Mouse (Mus musculus) myocyte (in vitro differentiated cells): ENCODE data around the gene Slc25a27. TPM values are rescaled to one million over a fixed set of nuclear protein-coding genes. Genes with fewer than 3 reads are reported as not detected.

ENCODE experiments used
- H3K27me3 ChIP-seq: one replicate; pipeline ENCODE4 v1.6.1; 2011; ENCODE audit not compliant: control insufficient read depth, insufficient read depth, insufficient read length
- H3K36me3 ChIP-seq: one replicate; pipeline ENCODE4 v1.6.1; 2011; ENCODE audit not compliant: control insufficient read depth, insufficient read depth
- H3K4me2 ChIP-seq: one replicate; pipeline ENCODE4 v1.6.1; 2011; ENCODE audit warnings: low read depth, control low read depth
- H3K4me3 ChIP-seq: one replicate; pipeline ENCODE4 v1.5.1; 2011; ENCODE audit warnings: mild to moderate bottlenecking, control low read depth, moderate library complexity
- H3K79me2 ChIP-seq: one replicate; pipeline ENCODE4 v1.6.1; 2011; ENCODE audit not compliant: control insufficient read depth, insufficient read depth
- H3ac ChIP-seq: one replicate; pipeline ENCODE4 v1.6.1; 2011; ENCODE audit not compliant: control insufficient read depth, insufficient read length
- CEBPB ChIP-seq: IDR thresholded peaks from 2 replicates; pipeline ENCODE4 v1.6.1; 2011; ENCODE audit warnings: mild to moderate bottlenecking, moderate library complexity; ENCODE audit not compliant: poor library complexity, insufficient read depth, severe bottlenecking
- E2F4 ChIP-seq: IDR thresholded peaks from one replicate; pipeline ENCODE4 v1.6.1; 2011; ENCODE audit warnings: mild to moderate bottlenecking, control low read depth, moderate library complexity; ENCODE audit not compliant: insufficient read depth
- MAX ChIP-seq: IDR thresholded peaks from one replicate; pipeline ENCODE4 v1.6.1; 2011; ENCODE audit warnings: low read depth, mild to moderate bottlenecking, control low read depth
- MYOD1 ChIP-seq, 3 experiments: IDR thresholded peaks; one replicate each; pipeline ENCODE4 v1.6.1; 2011; ENCODE audit warnings: control low read depth in 2 of 3, low read depth in 2 of 3, mild to moderate bottlenecking in 2 of 3, moderate library complexity in 1 of 3; ENCODE audit not compliant: insufficient read length in 2 of 3, control insufficient read depth in 1 of 3
- MYOG ChIP-seq, 3 experiments: IDR thresholded peaks; one replicate each; pipeline ENCODE4 v1.6.1; 2011; ENCODE audit warnings: control low read depth in 2 of 3, low read depth in 2 of 3, mild to moderate bottlenecking in 2 of 3; ENCODE audit not compliant: insufficient read length in 2 of 3, control insufficient read depth in 1 of 3, insufficient read depth in 1 of 3
- POLR2A ChIP-seq: IDR thresholded peaks from one replicate; pipeline ENCODE4 v1.6.1; 2011; ENCODE audit warnings: low read depth, mild to moderate bottlenecking, control low read depth, moderate library complexity; ENCODE audit not compliant: insufficient read length
- POLR2AphosphoS2 ChIP-seq: IDR thresholded peaks from one replicate; pipeline ENCODE4 v1.6.1; 2011; ENCODE audit warnings: low read depth, control low read depth; ENCODE audit not compliant: insufficient read length
- REST ChIP-seq: IDR thresholded peaks from one replicate; pipeline ENCODE4 v1.6.1; 2011; ENCODE audit warnings: mild to moderate bottlenecking, control low read depth, moderate library complexity; ENCODE audit not compliant: insufficient read depth, insufficient read length
- SRF ChIP-seq: IDR thresholded peaks from one replicate; pipeline ENCODE4 v1.6.1; 2011; ENCODE audit warnings: low read depth; ENCODE audit not compliant: control insufficient read depth, insufficient read length
- TCF12 ChIP-seq: IDR thresholded peaks from one replicate; pipeline ENCODE4 v1.6.1; 2011; ENCODE audit warnings: mild to moderate bottlenecking, control low read depth; ENCODE audit not compliant: poor library complexity, insufficient read depth, severe bottlenecking
- TCF3 ChIP-seq: IDR thresholded peaks from one replicate; pipeline ENCODE4 v1.6.1; 2011; ENCODE audit warnings: low read depth, control low read depth; ENCODE audit not compliant: insufficient read length
- USF1 ChIP-seq: IDR thresholded peaks from one replicate; pipeline ENCODE4 v1.6.1; 2011; ENCODE audit warnings: low read depth, mild to moderate bottlenecking, control low read depth, moderate library complexity
- polyA plus RNA-seq: library from polyadenylated mRNA; unstranded; fragments of >200 nt; fragmentation: generic; extraction: Trizol; gene quantifications from one replicate; pipeline ENCODE4 v1.2.1, GENCODE M21; 2012; ENCODE audit warnings: missing spikeins

Slc25a27 gene
- polyA plus RNA-seq, 1 experiment, result 1.1 TPM

DNA sequence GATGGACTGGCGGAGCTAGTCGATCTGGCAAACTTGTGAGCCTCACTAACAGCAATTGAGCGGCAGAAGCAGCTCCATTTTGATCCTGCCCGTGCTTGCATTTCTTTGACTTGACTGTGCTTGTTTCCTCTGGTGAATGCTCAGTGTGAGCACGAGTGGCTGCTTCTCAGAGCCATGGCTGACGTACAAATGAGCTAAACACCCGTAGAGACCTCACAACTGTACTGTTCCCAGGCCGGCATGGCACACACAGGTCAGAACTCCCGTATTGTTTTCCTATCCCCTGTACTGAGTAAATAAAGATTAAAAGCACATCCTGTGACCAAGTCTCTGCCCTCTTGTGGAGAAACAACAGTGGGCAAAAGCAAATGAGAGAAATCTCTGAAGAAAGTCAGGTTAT is 22.6 kb upstream of the Slc25a27 start:
- H3K79me2 ChIP-seq, result no peaks in the 10 kb centered on the region
- no peak for TF ChIP-seq SRF
- no peak for TF ChIP-seq E2F4
- no peak for TF ChIP-seq TCF3
- no peak for TF ChIP-seq MAX
- H3K27me3 ChIP-seq, result no peaks in the 10 kb centered on the region
- no peak overlapping the region for H3ac ChIP-seq
- no peaks in the 10 kb centered on the region for H3K36me3 ChIP-seq
- no peak overlapping the region for H3K4me2 ChIP-seq
- no peak overlapping the region for H3K4me3 ChIP-seq

DNA sequence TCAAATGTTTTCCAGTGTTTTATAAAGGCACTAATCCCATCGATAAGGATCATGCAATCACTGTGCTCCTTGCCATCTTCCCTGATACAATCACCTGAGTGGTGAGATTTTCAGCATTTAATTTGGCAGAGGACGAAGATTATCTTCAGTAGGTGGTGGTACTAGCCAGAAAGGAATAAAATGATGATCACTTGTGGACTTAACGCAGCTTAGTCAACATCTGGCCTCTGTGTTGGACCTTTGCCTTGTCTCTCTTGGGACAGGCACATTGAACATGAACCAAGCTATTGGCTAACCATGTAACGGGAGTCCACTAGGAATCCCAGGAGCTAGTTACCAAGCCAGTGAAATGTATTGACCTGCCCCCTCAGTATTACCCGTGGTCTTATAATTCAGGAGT is 17.6 kb upstream of the Slc25a27 start:
- TF ChIP-seq MYOD1 (IDR thresholded peaks at IDR 0.05; ENCODE audit: control insufficient read depth in 1 of 3, insufficient read length in 2 of 3, low read depth in 2 of 3), result no peak
- TF ChIP-seq USF1, result no peak
- TF ChIP-seq POLR2AphosphoS2, result no peak
- TF ChIP-seq CEBPB, result no peak
- no peak for TF ChIP-seq E2F4
- no peak for TF ChIP-seq SRF
- Histone ChIP-seq H3K4me3 (no peak overlapping the region), H3K36me3 (no peaks in the 10 kb centered on the region), H3ac (no peak overlapping the region), H3K4me2 (no peak overlapping the region), H3K27me3 (no peaks in the 10 kb centered on the region), H3K79me2 (no peaks in the 10 kb centered on the region)

DNA sequence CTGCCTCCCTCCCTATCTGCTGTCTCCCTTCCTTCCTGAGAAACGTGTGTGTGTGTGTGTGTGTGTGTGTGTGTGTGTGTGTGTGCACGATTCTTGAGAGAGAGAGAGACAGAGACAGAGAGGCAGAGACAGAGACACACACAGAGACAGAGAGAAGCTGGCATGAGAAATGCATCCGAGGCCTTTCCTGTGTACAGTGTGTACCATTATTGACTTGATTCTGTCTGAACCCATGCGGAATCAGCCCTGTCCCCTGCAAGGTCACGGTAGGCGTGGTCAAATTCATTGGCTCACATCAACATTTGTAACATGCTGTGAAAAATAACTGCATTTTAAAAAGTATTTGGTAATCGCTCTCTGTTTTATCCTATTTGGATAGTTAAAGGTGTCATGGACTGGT is 17.1 kb upstream of the Slc25a27 start:
- Histone ChIP-seq H3K79me2 (no peaks in the 10 kb centered on the region), H3K4me2 (no peak overlapping the region), H3ac (no peak overlapping the region), H3K36me3 (no peaks in the 10 kb centered on the region), H3K27me3 (no peaks in the 10 kb centered on the region), H3K4me3 (no peak overlapping the region)
- TF ChIP-seq POLR2A (no peak), REST (no peak), TCF3 (no peak), MYOD1 (IDR thresholded peaks at IDR 0.05; ENCODE audit: control insufficient read depth in 1 of 3, insufficient read length in 2 of 3, low read depth in 2 of 3) (no peak), CEBPB (no peak), E2F4 (no peak), POLR2AphosphoS2 (no peak), USF1 (no peak), SRF (no peak), TCF12 (no peak), MAX (no peak), MYOG (IDR thresholded peaks at IDR 0.05; ENCODE audit: control insufficient read depth in 1 of 3, insufficient read depth in 1 of 3, insufficient read length in 2 of 3, low read depth in 2 of 3) (no peak)

DNA sequence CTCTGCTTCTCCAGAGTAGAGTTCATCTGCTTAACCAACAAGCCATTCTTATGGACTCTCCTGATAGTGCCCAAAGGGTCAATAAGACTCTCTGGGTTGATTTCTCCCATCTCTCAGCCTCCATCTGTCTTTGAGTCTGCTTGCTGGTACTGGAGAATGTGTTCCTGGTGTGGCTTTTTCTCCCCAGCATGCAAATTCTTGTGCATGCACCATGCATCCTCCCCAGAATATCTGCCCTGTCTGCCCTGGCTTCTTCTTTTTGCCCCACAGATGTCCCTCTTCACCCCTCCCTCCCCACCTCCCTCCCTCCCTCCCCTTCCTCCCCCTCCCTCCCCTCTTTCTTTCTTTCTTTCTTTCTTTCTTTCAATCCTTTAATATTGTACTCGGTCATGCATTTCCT is 10.3 kb upstream of the Slc25a27 start:
- Histone ChIP-seq H3K4me2 (no peak overlapping the region), H3K27me3 (no peaks in the 10 kb centered on the region), H3K4me3 (no peak overlapping the region), H3K79me2 (no peaks in the 10 kb centered on the region), H3K36me3 (no peaks in the 10 kb centered on the region), H3ac (no peak overlapping the region)
- TF ChIP-seq MYOD1 (IDR thresholded peaks at IDR 0.05; ENCODE audit: control insufficient read depth in 1 of 3, insufficient read length in 2 of 3, low read depth in 2 of 3) (no peak), CEBPB (no peak), SRF (no peak), POLR2A (no peak)

- no peaks in the 10 kb centered on the region for H3K79me2 ChIP-seq
- no peak for TF ChIP-seq SRF
- TF ChIP-seq CEBPB, result no peak
- TF ChIP-seq POLR2AphosphoS2, result no peak
- no peak for TF ChIP-seq E2F4
- no peak for TF ChIP-seq POLR2A
- TF ChIP-seq MYOD1 (IDR thresholded peaks at IDR 0.05; ENCODE audit: control insufficient read depth in 1 of 3, insufficient read length in 2 of 3, low read depth in 2 of 3), result no peak
- TF ChIP-seq TCF12, result no peak
- TF ChIP-seq USF1, result no peak
- TF ChIP-seq REST, result no peak
- TF ChIP-seq MAX, result no peak
- TF ChIP-seq TCF3, result no peak
- TF ChIP-seq MYOG (IDR thresholded peaks at IDR 0.05; ENCODE audit: control insufficient read depth in 1 of 3, insufficient read depth in 1 of 3, insufficient read length in 2 of 3, low read depth in 2 of 3), result no peak
- no peaks in the 10 kb centered on the region for H3K36me3 ChIP-seq
- no peak overlapping the region for H3ac ChIP-seq
- no peak overlapping the region for H3K4me2 ChIP-seq
- no peak overlapping the region for H3K4me3 ChIP-seq
- no peaks in the 10 kb centered on the region for H3K27me3 ChIP-seq
These were observed 9.2 kb upstream of the Slc25a27 start for GRCm38 (mm10) chr17:43676241-43676640.
